Mouse (Mus musculus) G1E (cell line): ENCODE results near the gene Pik3ip1.

Source experiments
- CTCF ChIP-seq: IDR thresholded peaks from 2 replicates; pipeline ENCODE4 v1.5.1; 2012; ENCODE audit warnings: low read depth, low read length, inconsistent platforms, mixed read lengths
- GATA1 ChIP-seq: IDR thresholded peaks from 2 replicates; pipeline ENCODE4 v1.6.1; 2012; ENCODE audit warnings: borderline replicate concordance, low read length, inconsistent platforms, mixed read lengths
- GATA2 ChIP-seq: IDR thresholded peaks from 2 replicates; pipeline ENCODE4 v1.6.1; 2012; ENCODE audit warnings: low read depth, low read length, inconsistent platforms, borderline replicate concordance
- POLR2AphosphoS5 ChIP-seq: IDR thresholded peaks from 2 replicates; pipeline ENCODE4 v1.6.1; 2012; ENCODE audit warnings: low read depth, low read length, inconsistent platforms; ENCODE audit not compliant: insufficient replicate concordance
- TAL1 ChIP-seq: conservative IDR thresholded peaks from 2 replicates; pipeline ENCODE4 v1.6.1; 2012; ENCODE audit warnings: low read depth, low read length, inconsistent platforms, mixed read lengths

DNA sequence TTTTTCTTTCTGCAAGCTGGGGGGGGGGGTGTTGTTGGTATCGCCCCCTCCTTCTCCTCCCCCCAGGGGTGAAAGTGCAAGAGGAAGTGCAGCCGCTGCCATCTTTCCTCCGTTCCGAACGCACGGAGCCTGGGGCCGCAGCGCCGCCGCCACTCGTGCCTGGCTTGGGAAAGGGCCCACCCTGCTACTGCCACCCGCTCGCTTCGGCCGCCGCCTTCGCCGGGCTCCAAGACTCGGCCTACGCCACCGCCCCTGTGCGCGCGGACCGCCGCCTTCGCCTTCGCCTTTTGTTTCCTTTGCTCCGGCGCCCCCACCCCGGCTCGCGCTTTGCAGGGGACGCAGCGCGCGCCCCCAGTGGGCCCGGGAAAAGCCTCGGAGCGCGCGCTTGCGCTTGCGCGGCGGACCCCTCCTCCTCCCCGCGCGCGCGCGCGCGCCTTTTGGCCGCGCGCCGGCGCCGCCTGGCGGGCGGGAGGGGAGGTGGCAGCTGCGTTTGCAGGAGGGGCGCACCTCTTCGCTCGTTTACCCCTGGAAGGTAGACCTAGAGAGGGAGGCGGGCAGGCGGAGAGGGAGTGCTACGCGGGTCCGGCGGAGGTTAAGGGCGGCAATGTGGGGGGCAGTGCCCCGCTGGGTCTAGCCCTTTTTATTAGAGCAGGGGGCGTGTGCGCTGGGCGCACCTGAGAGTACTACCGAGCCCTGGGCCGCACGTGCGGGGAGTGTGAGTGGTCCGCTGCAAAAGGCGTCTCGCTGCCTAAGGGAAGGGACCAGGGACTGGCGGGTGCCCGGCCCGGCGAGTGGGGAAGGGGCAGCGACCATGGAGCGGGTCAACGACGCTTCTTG lies 40.2 kb upstream of the Pik3ip1 start:
- TF ChIP-seq CTCF: peak; percentile 49
- no peak for TF ChIP-seq GATA1
- no peak for TF ChIP-seq TAL1
- no peak for TF ChIP-seq POLR2AphosphoS5
- TF ChIP-seq GATA2: no peak
